Mouse (Mus musculus): ENCODE data around the gene Hectd4.
"Not testable (repeated sequence)": the region's sequence is repeated elsewhere in the genome, so short reads cannot be mapped to it uniquely, and the experiment has no call there.

Gene Hectd4

GRCm38 (mm10) chr5:121206540-121206939, 13.5 kb upstream of the Hectd4 start:
- in situ Hi-C loops (cut with MseI, MboI) = no loop called here

- in situ Hi-C loops (cut with MseI, MboI) = no loop called here
Observed at GRCm38 (mm10) chr5:121206984-121207383, 13.0 kb upstream of the Hectd4 start.

GRCm38 (mm10) chr5:121209755-121210600, 10.0 kb upstream of the Hectd4 start:
- in situ Hi-C loops (cut with MseI, MboI) = no loop called here

DNA sequence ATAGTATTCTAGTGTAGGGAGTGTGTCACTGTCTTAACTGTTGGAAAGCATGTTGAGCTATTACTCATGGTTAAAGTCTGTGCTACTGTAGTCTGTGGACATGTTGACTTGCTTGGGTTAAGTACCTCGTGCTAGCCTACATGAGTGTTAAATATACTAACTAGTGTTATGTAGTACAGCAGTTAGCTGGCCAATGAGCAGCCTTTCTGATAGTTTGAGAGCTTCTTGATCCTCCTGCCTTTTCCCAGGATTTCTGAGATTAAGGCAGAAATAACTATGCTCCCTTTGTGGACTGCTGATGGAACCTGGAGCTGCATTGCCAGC, 9.5 kb upstream of the Hectd4 start:
- in situ Hi-C loops (cut with MseI, MboI) = no loop called here

GRCm38 (mm10) chr5:121212108-121212507, 7.9 kb upstream of the Hectd4 start:
- in situ Hi-C loops (cut with MseI, MboI) = no loop called here

GRCm38 (mm10) chr5:121214707-121215106, 5.3 kb upstream of the Hectd4 start:
- in situ Hi-C loops (cut with MseI, MboI) = no loop called here

- in situ Hi-C loops (cut with MseI, MboI) = no loop called here
Observed at GRCm38 (mm10) chr5:121215380-121216125, 4.5 kb upstream of the Hectd4 start.

DNA sequence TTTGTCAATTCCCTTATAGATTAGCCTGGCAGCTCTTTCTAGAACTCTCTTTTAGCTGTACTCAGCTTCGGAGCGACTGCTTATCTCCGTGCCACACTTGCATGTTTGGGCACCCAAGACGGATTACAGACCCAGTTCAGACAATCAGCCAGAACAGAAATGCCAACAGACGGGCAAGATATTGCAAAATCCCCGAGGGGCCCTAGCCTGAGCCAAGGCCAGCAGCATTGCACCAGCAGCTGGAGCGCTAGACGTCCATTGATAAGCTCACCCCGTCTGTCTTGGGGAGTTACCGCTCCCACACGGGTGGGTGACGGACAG, 3.9 kb upstream of the Hectd4 start:
- in situ Hi-C loops (cut with MseI, MboI) = no loop called here

GRCm38 (mm10) chr5:121216584-121217312, 3.3 kb upstream of the Hectd4 start:
- in situ Hi-C loops (cut with MseI, MboI) = not testable (repeated sequence)

DNA sequence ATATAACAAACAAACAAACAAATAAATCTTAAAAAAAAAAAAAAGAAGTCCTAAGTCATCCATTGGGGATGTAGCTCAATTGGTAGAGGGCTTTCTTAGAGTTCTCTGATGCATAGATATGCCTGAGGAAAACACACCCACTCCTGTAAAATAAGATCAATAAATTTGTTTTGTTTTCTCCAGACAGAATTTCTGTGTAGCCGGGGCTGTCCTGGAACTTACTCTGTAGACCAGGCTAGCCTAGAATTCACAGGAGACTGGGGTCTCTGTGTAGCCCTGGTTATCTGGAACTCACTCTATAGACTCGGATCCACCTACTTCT, 2.7 kb upstream of the Hectd4 start:
- in situ Hi-C loops (cut with MseI, MboI) = no loop called here

DNA sequence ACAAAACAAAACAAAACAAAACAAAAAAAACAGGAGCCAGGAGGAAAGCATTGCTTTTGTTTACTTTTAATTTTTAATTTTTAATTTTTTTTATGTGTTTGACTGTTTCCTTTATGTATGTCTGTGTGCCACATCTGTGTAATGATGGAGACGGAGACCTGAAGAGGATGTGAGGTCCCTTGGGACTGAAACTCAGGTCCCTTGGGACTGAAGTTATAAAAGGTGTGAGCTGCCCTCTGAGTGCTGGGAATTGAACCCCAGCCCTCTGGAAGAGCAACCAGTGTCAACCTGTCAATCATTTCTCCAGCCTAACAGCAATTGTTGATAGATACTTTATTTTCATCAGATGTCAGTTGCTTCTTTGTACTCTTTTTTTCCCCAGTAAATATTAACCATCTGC, 829 bp upstream of the Hectd4 start:
- in situ Hi-C loops (cut with MseI, MboI) = no loop called here

DNA sequence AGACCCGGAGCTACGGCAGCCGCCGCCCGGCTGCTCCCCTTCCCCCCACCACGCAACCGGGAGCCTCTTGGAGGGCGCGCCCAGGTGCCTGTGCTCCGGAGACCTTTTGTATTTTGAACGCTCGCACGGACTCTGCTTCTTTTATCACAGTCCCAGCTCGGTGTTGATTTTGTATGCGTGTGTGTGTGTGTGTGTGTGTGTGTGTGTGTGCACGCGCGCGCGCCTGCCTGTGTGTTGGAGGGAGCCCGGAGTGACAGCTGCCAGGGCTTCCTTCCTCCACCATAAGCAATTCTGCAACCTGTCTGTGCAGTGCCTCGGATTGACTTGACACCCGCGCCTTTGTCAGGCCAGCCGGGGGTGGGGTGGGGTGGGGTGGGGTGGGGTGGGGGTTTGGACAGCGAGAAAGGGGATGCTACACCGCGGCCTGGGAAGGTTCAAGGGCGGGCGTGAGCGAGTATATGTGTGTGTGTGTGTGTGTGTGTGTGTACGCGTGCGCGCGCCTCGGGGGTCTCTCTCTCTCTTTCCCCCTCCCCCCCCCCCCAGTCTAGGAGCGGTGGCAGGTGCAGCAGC, 798 bp downstream of the Hectd4 start:
- in situ Hi-C loops (cut with MseI, MboI) = no loop called here

- in situ Hi-C loops (cut with MseI, MboI) = no loop called here
Observed at GRCm38 (mm10) chr5:121221328-121221850, 1.4 kb downstream of the Hectd4 start.

DNA sequence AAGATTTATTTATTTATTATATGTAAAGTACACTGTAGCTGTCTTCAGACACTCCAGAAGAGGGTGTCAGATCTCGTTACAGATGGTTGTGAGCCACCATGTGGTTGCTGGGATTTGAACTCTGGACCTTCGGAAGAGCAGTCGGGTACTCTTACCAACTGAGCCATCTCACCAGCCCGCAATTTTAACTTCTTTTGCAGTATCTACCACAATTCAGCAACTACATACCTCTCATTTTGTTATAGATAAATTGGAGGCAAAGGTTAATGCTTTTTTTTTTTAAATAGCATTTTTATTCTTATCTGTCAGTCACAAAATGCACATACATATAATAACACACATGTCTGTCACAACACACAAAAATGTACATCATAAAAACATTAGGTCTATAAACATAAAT, 4.0 kb downstream of the Hectd4 start:
- in situ Hi-C loops (cut with MseI, MboI) = not testable (repeated sequence)

GRCm38 (mm10) chr5:121224856-121225255, 4.8 kb downstream of the Hectd4 start:
- in situ Hi-C loops (cut with MseI, MboI) = no loop called here

GRCm38 (mm10) chr5:121225854-121226253, 5.8 kb downstream of the Hectd4 start:
- in situ Hi-C loops (cut with MseI, MboI) = no loop called here

- in situ Hi-C loops (cut with MseI, MboI) = no loop called here
Observed at GRCm38 (mm10) chr5:121226406-121226805, 6.4 kb downstream of the Hectd4 start.

DNA sequence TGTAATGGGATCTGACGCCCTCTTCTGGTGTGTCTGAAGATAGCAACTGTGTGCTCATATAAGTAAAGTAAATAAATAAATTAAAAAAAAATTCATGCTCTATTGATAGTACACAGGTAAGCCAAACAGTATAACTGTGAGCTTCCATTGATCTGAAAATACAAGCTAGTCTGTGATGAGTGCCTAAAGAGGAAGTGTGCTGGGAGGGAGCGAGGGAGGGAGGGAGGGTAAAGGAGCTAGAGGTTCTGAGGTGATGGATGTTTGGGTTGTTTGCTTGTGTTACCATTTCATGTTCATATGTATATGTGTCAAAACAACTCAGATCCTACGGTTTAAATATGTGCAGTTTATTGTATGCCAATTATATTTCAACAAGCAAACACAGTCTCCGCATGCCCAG, 6.8 kb downstream of the Hectd4 start:
- in situ Hi-C loops (cut with MseI, MboI) = no loop called here

- in situ Hi-C loops (cut with MseI, MboI) = not testable (repeated sequence)
Observed at GRCm38 (mm10) chr5:121227330-121227729, 7.3 kb downstream of the Hectd4 start.

GRCm38 (mm10) chr5:121229182-121229581, 9.2 kb downstream of the Hectd4 start:
- in situ Hi-C loops (cut with MseI, MboI) = no loop called here

DNA sequence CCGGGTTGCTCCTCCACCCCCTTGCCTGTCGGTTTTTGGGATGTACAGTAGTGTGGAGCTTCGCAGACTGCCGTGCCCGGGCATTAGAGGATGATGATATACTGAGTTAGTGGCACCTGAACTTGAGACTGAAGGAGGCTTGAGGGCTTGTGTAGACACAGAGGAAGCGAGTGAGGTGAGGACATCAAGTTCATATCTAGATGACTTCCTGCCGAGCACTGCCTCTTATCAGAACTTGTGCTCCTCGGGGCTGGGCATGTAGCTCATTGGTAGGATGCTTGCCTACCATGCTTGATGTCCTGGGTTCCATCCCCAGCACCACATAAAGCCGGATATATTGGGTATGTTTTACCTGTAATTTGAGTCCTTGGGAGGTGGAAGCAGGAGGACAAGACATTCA, 10.8 kb downstream of the Hectd4 start:
- in situ Hi-C loops (cut with MseI, MboI) = no loop called here

- in situ Hi-C loops (cut with MseI, MboI) = no loop called here
Observed at GRCm38 (mm10) chr5:121232789-121233188, 12.8 kb downstream of the Hectd4 start.
